Mouse (Mus musculus) lung, adult 2 months (tissue): ENCODE measurements at regions not wholly inside any gene's neighbourhood (a gene's known extent, or its start where the extent isn't known, plus 50 kb on each side); places are given as distances from the start of the nearest gene placed in this dataset.

Experiments
- DNase-seq: peaks from one replicate; pipeline ENCODE4 v3.0.0; 2022
- H3K4me1 ChIP-seq: fragments of 200-500 bp; 2 replicates; pipeline ENCODE4 v1.6.1; 2011; ENCODE audit warnings: low read length; ENCODE audit not compliant: control insufficient read depth, insufficient read depth
- H3K4me3 ChIP-seq: fragments of 200-500 bp; replicated peaks from 2 replicates; pipeline ENCODE3; 2011; ENCODE audit warnings: low read depth, mild to moderate bottlenecking, control low read depth, low read length; ENCODE audit errors: extremely low read depth
- CTCF ChIP-seq: fragments of 200-500 bp; IDR thresholded peaks from 2 replicates; pipeline ENCODE4 v1.5.1; 2011; ENCODE audit warnings: mild to moderate bottlenecking, low read length, control low read depth; ENCODE audit not compliant: insufficient read depth
- POLR2A ChIP-seq: fragments of 200-500 bp; IDR thresholded peaks from 2 replicates; pipeline ENCODE4 v1.6.1; 2011; ENCODE audit warnings: low read depth, mild to moderate bottlenecking, control low read depth, low read length, borderline replicate concordance; ENCODE audit errors: extremely low read depth
- WGBS: fragments of 180-500 bp; shearing (Covaris S2); methylation state at CpG from one replicate; pipeline ENCODE4 v1.1.7; 2018; 5-methylcytosine and 5-hydroxymethylcytosine counted together

GRCm38 (mm10) chr16:70213861-70214597 lies 99.7 kb upstream of the Gbe1 start:
- 60% methylated on average over 1 of the region's 1 CpGs for WGBS
- Histone ChIP-seq H3K4me1 (no peaks in the 10 kb centered on the region), H3K4me3 (no peak overlapping the region)
- no peak for DNase-seq
- no peak for TF ChIP-seq POLR2A

- Histone ChIP-seq H3K4me3 (no peak overlapping the region), H3K4me1 (no peaks in the 10 kb centered on the region)
- no peak for DNase-seq
- TF ChIP-seq CTCF = no peak
- TF ChIP-seq POLR2A = no peak
- 26% methylated on average over 4 of the region's 4 CpGs for whole genome bisulfite sequencing
Measured at GRCm38 (mm10) chr16:70214800-70215199, 98.9 kb upstream of the Gbe1 start.

GRCm38 (mm10) chr16:70227601-70228226 lies 86.0 kb upstream of the Gbe1 start:
- no peak for TF ChIP-seq CTCF
- no peak for TF ChIP-seq POLR2A
- Histone ChIP-seq H3K4me3 (no peak overlapping the region), H3K4me1 (no peaks in the 10 kb centered on the region)
- DNase-seq = no peak
- 85% methylated on average over 9 of the region's 9 CpGs for WGBS

GRCm38 (mm10) chr16:70232706-70233105 lies 81.0 kb upstream of the Gbe1 start:
- DNase-seq = no peak
- 81% methylated on average over 9 of the region's 9 CpGs for WGBS
- Histone ChIP-seq H3K4me3 (no peak overlapping the region), H3K4me1 (no peaks in the 10 kb centered on the region)
- no peak for TF ChIP-seq CTCF
- TF ChIP-seq POLR2A = no peak

GRCm38 (mm10) chr16:70235189-70235588 lies 78.6 kb upstream of the Gbe1 start:
- Histone ChIP-seq H3K4me3 (no peak overlapping the region), H3K4me1 (no peaks in the 10 kb centered on the region)
- 92% methylated on average over 4 of the region's 4 CpGs for WGBS
- no peak for TF ChIP-seq POLR2A
- TF ChIP-seq CTCF = no peak
- DNase-seq = no peak

GRCm38 (mm10) chr16:70239432-70239941 lies 74.3 kb upstream of the Gbe1 start:
- 59% methylated on average over 7 of the region's 7 CpGs for WGBS
- no peaks in the 10 kb centered on the region for H3K4me1 ChIP-seq
- DNase-seq = no peak
- TF ChIP-seq CTCF = no peak
- TF ChIP-seq POLR2A = no peak
- no peak overlapping the region for H3K4me3 ChIP-seq

- H3K4me3 ChIP-seq = no peak overlapping the region
- no peak for DNase-seq
- no peaks in the 10 kb centered on the region for H3K4me1 ChIP-seq
- TF ChIP-seq POLR2A (no peak), CTCF (no peak)
- WGBS = 85% methylated on average over 4 of the region's 4 CpGs
Measured at GRCm38 (mm10) chr16:70244205-70244756, 69.5 kb upstream of the Gbe1 start.

GRCm38 (mm10) chr16:70244963-70245362 lies 68.8 kb upstream of the Gbe1 start:
- TF ChIP-seq POLR2A (no peak), CTCF (no peak)
- WGBS = 74% methylated on average over 2 of the region's 2 CpGs
- DNase-seq = no peak
- Histone ChIP-seq H3K4me3 (no peak overlapping the region), H3K4me1 (no peaks in the 10 kb centered on the region)

- Histone ChIP-seq H3K4me1 (no peaks in the 10 kb centered on the region), H3K4me3 (no peak overlapping the region)
- WGBS = 44% methylated on average over 1 of the region's 1 CpGs
- DNase-seq = no peak
- TF ChIP-seq CTCF = no peak
- no peak for TF ChIP-seq POLR2A
Measured at GRCm38 (mm10) chr16:70259364-70259763, 54.4 kb upstream of the Gbe1 start.

GRCm38 (mm10) chr16:70260151-70260550 lies 53.6 kb upstream of the Gbe1 start:
- DNase-seq = no peak
- H3K4me1 ChIP-seq = no peaks in the 10 kb centered on the region
- TF ChIP-seq POLR2A (no peak), CTCF (no peak)
- 43% methylated on average over 1 of the region's 1 CpGs for WGBS
- H3K4me3 ChIP-seq = no peak overlapping the region
